Mouse (Mus musculus): ENCODE data around the gene Slc12a8.

DNA sequence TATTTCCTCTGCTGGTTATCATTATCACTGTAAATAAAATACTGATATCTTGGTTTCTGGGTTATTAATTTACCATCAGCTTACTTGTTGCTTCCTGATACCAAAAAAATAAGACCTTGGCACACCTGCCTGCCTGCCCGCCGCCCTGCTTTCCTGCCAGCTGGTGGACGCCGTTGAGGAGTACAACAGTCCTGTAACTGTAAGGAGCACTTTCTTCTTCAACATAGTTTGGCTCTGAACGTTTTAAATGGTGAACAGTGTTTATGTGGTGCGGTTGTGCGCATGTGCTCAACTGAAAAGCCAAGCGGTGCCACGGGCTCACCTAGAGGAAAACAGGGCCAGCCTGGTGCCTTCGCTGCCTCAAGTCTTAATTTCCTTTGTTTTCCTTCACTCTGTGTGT lies 6.4 kb downstream of the Slc12a8 start:
- TF ChIP-seq CTCF (IDR thresholded peaks at IDR 0.05; ENCODE audit: low read depth) (no peak), EP300 (IDR thresholded peaks at IDR 0.05; ENCODE audit: low read depth) (no peak)

Data from heart, postnatal 0 days (tissue).